Mouse (Mus musculus) liver, postnatal 0 days (tissue): ENCODE data around the gene Ndufb8.

Experiments
- CTCF ChIP-seq: sonication (generic); IDR thresholded peaks from 2 replicates; pipeline ENCODE4 v1.5.1; 2016; ENCODE audit warnings: antibody characterized with exemption, low read depth
- EP300 ChIP-seq: IDR thresholded peaks from 2 replicates; pipeline ENCODE4 v1.6.1; 2016; ENCODE audit warnings: antibody characterized with exemption, low read depth, mild to moderate bottlenecking

- no peak for TF ChIP-seq EP300
- no peak for TF ChIP-seq CTCF
These were observed 17.8 kb downstream of the Ndufb8 start for GRCm38 (mm10) chr19:44537416-44537815.
